19 mouse cellular contexts compared by ENCODE assay signal in the genomic region with DNA sequence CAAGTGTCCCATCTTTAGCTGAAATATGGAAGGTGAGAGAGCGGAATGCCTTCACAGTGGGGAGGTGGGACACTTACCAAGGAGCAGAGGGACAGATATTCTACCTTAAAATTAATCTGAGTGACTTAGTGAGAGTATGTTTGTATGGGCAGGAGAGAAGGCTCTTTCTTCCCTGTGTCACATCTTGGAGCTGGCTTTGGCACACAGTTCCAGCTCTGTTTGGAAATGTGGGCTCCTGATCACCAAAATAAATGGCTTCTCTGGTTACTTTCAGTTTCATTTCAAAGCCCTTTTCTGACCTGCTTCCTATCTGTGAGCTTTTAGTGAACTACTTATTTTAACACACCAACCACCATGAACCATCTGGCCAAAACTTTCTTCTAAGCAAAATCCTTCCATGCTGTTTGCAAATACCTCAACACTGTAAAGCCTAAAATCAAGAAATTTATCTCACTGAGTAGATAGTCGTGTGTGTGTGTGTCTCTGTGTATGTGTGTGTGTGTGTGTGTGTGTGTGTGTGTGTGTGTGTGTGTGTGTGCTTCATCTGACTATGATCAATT. TPM values are rescaled to one million over a fixed set of nuclear protein-coding genes. Genes with fewer than 3 reads are reported as not detected.
A peak's percentile ranks its signal among the peaks of the same experiment; 100 is the strongest.
DNase-seq lines count a peak whose midpoint lies in the region; ATAC-seq and TF ChIP-seq lines count a peak whose summit lies in the region.
"Had no signal": no experiment of that assay in that cellular context is flagged by ENCODE, and none has a peak within 500 bp of the region (broad histone marks: within the 10 kb centered on the region; RNA-seq: fewer than 3 reads in every experiment).

No protein-coding gene starts in this region.

- H3K27me3 ChIP-seq in heart, postnatal 0 days (ENCODE audit: control insufficient read depth, insufficient read depth, low read length), result 0 out of 2 replicates have a peak, but pooled peaks cover 10% of the 10 kb centered on the region
- no peaks in the 10 kb centered on the region for H3K27me3 ChIP-seq in liver, postnatal 0 days (ENCODE audit: insufficient read depth, low read length)
- H3K27me3 ChIP-seq in limb, embryonic 10.5 days (ENCODE audit: low read depth, poor library complexity, severe bottlenecking), result no peaks in the 10 kb centered on the region
- H3K27me3 ChIP-seq: forebrain, embryonic 13.5 days; limb, embryonic 15.5 days; midbrain, embryonic 15.5 days; neural tube, embryonic 12.5 days had no signal

- TF ChIP-seq EP300 in heart, postnatal 0 days (IDR thresholded peaks at IDR 0.05; ENCODE audit: low read depth), result no peak
- TF ChIP-seq EP300 in liver, postnatal 0 days (IDR thresholded peaks at IDR 0.05; ENCODE audit: low read depth), result no peak

- H3K27ac ChIP-seq in heart, postnatal 0 days (ENCODE audit: low read depth), result no peak overlapping the region
- no peak overlapping the region for H3K27ac ChIP-seq in brown adipose tissue, adult 24 weeks (replicated peaks; ENCODE audit: low read depth, low read length)
- H3K27ac ChIP-seq in liver, postnatal 0 days (ENCODE audit: low read depth), result peak overlapping the region; percentile 83; the same call in 1 of the 2 replicates
- H3K27ac ChIP-seq in limb, embryonic 10.5 days, result no peak overlapping the region
- H3K27ac ChIP-seq: forebrain, embryonic 13.5 days; gastrocnemius, adult 2 months; limb, embryonic 15.5 days; midbrain, embryonic 15.5 days; neural tube, embryonic 12.5 days had no signal

- H3K4me1 ChIP-seq in heart, postnatal 0 days (ENCODE audit: control insufficient read depth, insufficient read depth), result no peaks in the 10 kb centered on the region
- no peaks in the 10 kb centered on the region for H3K4me1 ChIP-seq in brown adipose tissue, adult 24 weeks (ENCODE audit: control insufficient read depth, insufficient read depth, insufficient read length, low read length)
- H3K4me1 ChIP-seq in liver, postnatal 0 days (ENCODE audit: insufficient read depth), result peaks cover 53% of the 10 kb centered on the region
- 0 out of 2 replicates have a peak, but pooled peaks cover 2% of the 10 kb centered on the region for H3K4me1 ChIP-seq in limb, embryonic 10.5 days
- H3K4me1 ChIP-seq: forebrain, embryonic 13.5 days; midbrain, embryonic 15.5 days; neural tube, embryonic 12.5 days had no signal

- DNase-seq in heart, postnatal 0 days (ENCODE audit: low spot score), result no peak
- no peak for DNase-seq in heart, adult 8-10 months (ENCODE audit: low spot score)
- DNase-seq in A20 (ENCODE audit: low read depth, low spot score) (peak; percentile 77), MN1 (ENCODE audit: low spot score) (no peak)
- DNase-seq in liver, postnatal 0 days, result no peak
- no peak for DNase-seq in limb, embryonic 10.5 days (ENCODE audit: low spot score)
- DNase-seq: adrenal gland, adult 2 months; cerebellum, adult 9-10 months; gastrocnemius, adult 2 months; heart, postnatal 36 days; lung, postnatal 36 days; right cerebral cortex, postnatal 25 days; thymus, adult 2 months had no signal

- H3K4me2 ChIP-seq in heart, postnatal 0 days (ENCODE audit: low read depth, low read length), result peak overlapping the region; percentile 28; the same call in 1 of the 2 replicates
- H3K4me2 ChIP-seq in liver, postnatal 0 days (ENCODE audit: low read depth, low read length), result peak overlapping the region; percentile 69
- H3K4me2 ChIP-seq: forebrain, embryonic 13.5 days; limb, embryonic 15.5 days; midbrain, embryonic 15.5 days; neural tube, embryonic 12.5 days had no signal

- H3K9me3 ChIP-seq in heart, postnatal 0 days (replicated peaks; ENCODE audit: control insufficient read depth, low read length), result no peaks in the 10 kb centered on the region
- no peaks in the 10 kb centered on the region for H3K9me3 ChIP-seq in liver, postnatal 0 days (ENCODE audit: low read length)
- H3K9me3 ChIP-seq in limb, embryonic 10.5 days (replicated peaks), result no peaks in the 10 kb centered on the region
- H3K9me3 ChIP-seq: forebrain, embryonic 13.5 days; limb, embryonic 15.5 days; midbrain, embryonic 15.5 days; neural tube, embryonic 12.5 days had no signal

- no peak for TF ChIP-seq CTCF in heart, postnatal 0 days (IDR thresholded peaks at IDR 0.05; ENCODE audit: low read depth)
- TF ChIP-seq CTCF in liver, postnatal 0 days (IDR thresholded peaks at IDR 0.05; ENCODE audit: low read depth), result no peak

- no peak overlapping the region; the same call in 1 of the 2 replicates for H3K4me3 ChIP-seq in heart, postnatal 0 days (ENCODE audit: low read depth, low read length)
- H3K4me3 ChIP-seq in brown adipose tissue, adult 24 weeks (ENCODE audit: insufficient read depth, low read depth, low read length), result peak overlapping the region; percentile 24; the same call in 1 of the 2 replicates
- H3K4me3 ChIP-seq in liver, postnatal 0 days (ENCODE audit: low read depth, low read length), result peak overlapping the region; percentile 31
- no peak overlapping the region for H3K4me3 ChIP-seq in limb, embryonic 10.5 days
- H3K4me3 ChIP-seq: forebrain, embryonic 13.5 days; limb, embryonic 15.5 days; midbrain, embryonic 15.5 days; neural tube, embryonic 12.5 days had no signal

- no peaks in the 10 kb centered on the region for H3K36me3 ChIP-seq in heart, postnatal 0 days (replicated peaks; ENCODE audit: control insufficient read depth, insufficient read depth, low read length)
- H3K36me3 ChIP-seq in liver, postnatal 0 days (replicated peaks; ENCODE audit: insufficient read depth, low read length), result 0 out of 2 replicates have a peak, but pooled peaks cover 6% of the 10 kb centered on the region
- no peaks in the 10 kb centered on the region for H3K36me3 ChIP-seq in limb, embryonic 10.5 days
- H3K36me3 ChIP-seq: limb, embryonic 15.5 days; midbrain, embryonic 15.5 days; neural tube, embryonic 12.5 days had no signal

- H3K9ac ChIP-seq in heart, postnatal 0 days (replicated peaks; ENCODE audit: low read depth, low read length), result no peak overlapping the region
- peak overlapping the region; percentile 35 for H3K9ac ChIP-seq in liver, postnatal 0 days (replicated peaks)
- H3K9ac ChIP-seq: forebrain, embryonic 13.5 days; limb, embryonic 15.5 days; midbrain, embryonic 15.5 days; neural tube, embryonic 12.5 days had no signal

- ATAC-seq in heart, postnatal 0 days (ENCODE audit: insufficient read depth, low read depth), result no peak
- no peak for ATAC-seq in liver, postnatal 0 days
- ATAC-seq in megakaryocyte progenitor cell, adult 5-6 weeks (replicated peaks; ENCODE audit: poor library complexity), result no peak
- ATAC-seq: forebrain, embryonic 13.5 days; midbrain, embryonic 15.5 days had no signal

- WGBS in heart, postnatal 0 days, result 74% methylated on average over 2 of the region's 2 CpGs
- WGBS in liver, postnatal 0 days (ENCODE audit: insufficient replicate concordance), result 60% methylated on average over 2 of the region's 2 CpGs
- WGBS in limb, embryonic 10.5 days, result 89% methylated on average over 2 of the region's 2 CpGs

RNA-seq across cellular contexts. Expression of a gene that starts 1.5 kb away (rescaled TPM):
- total RNA-seq in heart, postnatal 0 days (2014; rRNA removed; ENCODE audit: low replicate concordance), result 1.6 and 3.2 TPM in 2 replicates
- polyA plus RNA-seq in heart, postnatal 0 days (2015; fragmentation: Nextera tagmentation; extraction: Ambion mirVana), result 3.2 TPM in 2 replicates
- total RNA-seq in heart, adult 8-10 months (2022), result 1 to 10 TPM; 2.4 to 3.6 (median 2.9) TPM
- 1.5 and 2.3 TPM in 2 replicates for polyA plus RNA-seq in brown adipose tissue, adult 24 weeks (2012; ENCODE audit: insufficient read depth, insufficient read length, missing spikeins)
- 6.0 TPM in 2 replicates for polyA plus RNA-seq in liver, postnatal 0 days (2015; fragmentation: Nextera tagmentation; extraction: Ambion mirVana)
- 7.0 and 11.0 TPM in 2 replicates for total RNA-seq in megakaryocyte progenitor cell, adult 5-6 weeks (2015)
- 23.0 and 30.6 TPM in 2 replicates for total RNA-seq in megakaryocyte progenitor cell, adult 5-6 weeks (2017)
- polyA plus RNA-seq in limb, embryonic 10.5 days (2016; fragmentation: Nextera tagmentation; extraction: Ambion mirVana), result 2.3 and 2.6 TPM in 2 replicates

RNA-seq across cellular contexts. Expression of a gene that starts 59.0 kb away (rescaled TPM):
- 1.7 and 2.2 TPM in 2 replicates for total RNA-seq in heart, postnatal 0 days (2014; rRNA removed; ENCODE audit: low replicate concordance)
- polyA plus RNA-seq in heart, postnatal 0 days (2015; fragmentation: Nextera tagmentation; extraction: Ambion mirVana), result 0.11 and 0.25 TPM in 2 replicates
- total RNA-seq in heart, adult 8-10 months (2022), result under 1 TPM; 0.62 to 0.68 (median 0.66) TPM
- polyA plus RNA-seq in brown adipose tissue, adult 24 weeks (2012; ENCODE audit: insufficient read depth, insufficient read length, missing spikeins), result 0.24 TPM in 1 of 2 replicates, not detected in the other
- polyA plus RNA-seq in liver, postnatal 0 days (2015; fragmentation: Nextera tagmentation; extraction: Ambion mirVana), result 1.1 and 1.6 TPM in 2 replicates
- total RNA-seq in megakaryocyte progenitor cell, adult 5-6 weeks (2015), result 0.34 and 0.37 TPM in 2 replicates
- total RNA-seq in megakaryocyte progenitor cell, adult 5-6 weeks (2017), result 0.17 and 0.24 TPM in 2 replicates
- 0.84 and 0.90 TPM in 2 replicates for polyA plus RNA-seq in limb, embryonic 10.5 days (2016; fragmentation: Nextera tagmentation; extraction: Ambion mirVana)

Comparison
In these comparisons a context has a peak if more than half of its experiments do, and no peak if none do; other contexts are left out.
1. H3K4me3 ChIP-seq: peak in brown adipose tissue, adult 24 weeks (single experiment) and liver, postnatal 0 days (single experiment); none in heart, postnatal 0 days (single experiment) and limb, embryonic 10.5 days (single experiment).